Mouse (Mus musculus): Measurements from ENCODE around the gene Kremen2. TPM values are rescaled to one million over a fixed set of nuclear protein-coding genes. Genes with fewer than 3 reads are reported as not detected.

Gene Kremen2
- polyA plus RNA-seq, 1 experiment, result not detected

DNA sequence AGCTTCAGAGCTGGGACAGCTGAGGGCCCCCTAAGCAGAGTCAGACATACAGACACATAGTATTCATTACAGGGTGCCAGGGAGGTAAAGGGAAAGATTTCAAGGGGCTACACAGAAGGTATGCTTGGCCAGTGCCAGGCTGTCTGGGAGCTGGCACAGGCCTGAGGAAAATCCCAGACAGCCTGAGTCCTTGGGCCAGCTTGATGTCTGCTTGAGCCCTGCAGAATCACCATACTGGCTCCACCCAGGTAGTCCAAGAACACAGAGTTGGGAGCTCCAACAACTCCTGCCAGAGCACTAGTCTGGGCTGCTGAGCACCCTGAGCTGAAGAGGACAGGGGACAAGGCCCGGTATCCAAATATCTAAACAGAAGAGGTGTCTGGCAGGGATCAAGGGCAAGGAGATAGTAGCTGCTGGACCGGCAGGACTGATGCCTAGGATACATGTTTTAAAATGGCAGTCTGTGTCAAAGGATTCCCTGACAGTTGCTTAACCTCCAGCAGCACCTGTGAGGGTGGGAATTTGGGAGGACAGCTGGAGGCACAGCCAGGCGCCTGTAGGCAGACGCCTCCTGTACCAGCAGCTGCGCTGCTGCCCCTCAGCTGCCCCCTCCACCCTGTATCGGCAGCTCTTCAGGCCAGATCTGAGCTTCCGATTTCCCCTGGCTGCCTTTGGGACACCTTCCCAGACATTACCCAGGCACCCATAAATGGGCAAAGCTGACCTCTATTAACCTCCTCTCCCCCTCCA lies 23.1 kb downstream of the Kremen2 start, which contains the start of gene 1520401A03Rik:
TSS of gene 1520401A03Rik (minus strand) at position 408 of the 750 bp plus-strand sequence.
- TF ChIP-seq POLR2A (IDR thresholded peaks at IDR 0.05; ENCODE audit: borderline replicate concordance, low read depth, low read length) (no peak), CTCF (IDR thresholded peaks at IDR 0.05; ENCODE audit: low read depth, low read length) (no peak)
- no peak within 1 kb of the TSS for H3K4me3 ChIP-seq (ENCODE audit: insufficient read depth, low read length)
- H3K27ac ChIP-seq (ENCODE audit: insufficient read depth, low read depth, low read length), result no peak within 1 kb of the TSS
- peaks cover 18% of the 10 kb centered on the region for H3K4me1 ChIP-seq (ENCODE audit: control insufficient read depth, insufficient read depth, low read length)

DNA sequence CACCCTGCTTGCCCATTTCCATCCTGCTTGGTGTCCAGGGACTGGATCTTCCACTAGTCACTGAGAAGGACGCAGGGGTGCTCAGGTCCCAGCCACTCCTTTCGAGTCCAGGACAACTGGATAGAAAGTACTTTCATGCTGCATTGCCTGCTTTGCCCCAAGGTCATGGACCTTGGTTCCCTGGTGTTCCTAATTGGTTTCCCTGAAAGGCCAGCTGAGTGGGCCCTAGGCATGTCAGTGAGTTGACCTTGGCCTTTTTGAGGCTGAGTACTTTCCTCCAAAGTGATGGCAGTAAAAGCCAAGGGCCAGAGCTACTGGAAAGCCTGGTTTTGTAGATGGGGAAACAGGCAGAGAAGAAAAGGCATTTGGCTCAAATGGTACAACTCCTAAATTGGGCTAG lies 23.7 kb downstream of the Kremen2 start:
- TF ChIP-seq CTCF (IDR thresholded peaks at IDR 0.05; ENCODE audit: low read depth, low read length) (no peak), POLR2A (IDR thresholded peaks at IDR 0.05; ENCODE audit: borderline replicate concordance, low read depth, low read length) (no peak)
- Histone ChIP-seq H3K4me1 (ENCODE audit: control insufficient read depth, insufficient read depth, low read length) (peaks cover 14% of the 10 kb centered on the region), H3K27ac (ENCODE audit: insufficient read depth, low read depth, low read length) (no peak overlapping the region), H3K4me3 (ENCODE audit: insufficient read depth, low read length) (no peak overlapping the region)

DNA sequence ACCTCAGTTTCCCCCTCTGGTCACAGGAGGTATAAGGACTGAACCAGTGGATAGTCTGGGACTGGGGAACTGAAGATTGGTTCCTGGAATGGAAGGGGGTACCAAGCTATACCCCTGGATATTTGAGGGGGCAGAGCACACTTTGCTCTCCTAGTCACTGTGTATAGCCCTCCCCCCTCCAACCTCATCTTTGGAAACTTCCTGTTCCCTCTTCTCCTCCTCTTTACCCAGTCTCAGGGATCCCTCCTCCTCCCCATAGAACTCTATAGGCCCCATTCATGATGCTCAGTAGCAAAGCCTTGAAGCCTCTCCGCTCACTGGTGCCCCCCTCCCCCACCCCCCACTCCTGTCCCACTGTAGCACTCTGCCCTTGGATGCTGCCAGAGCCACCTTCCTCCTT lies 26.2 kb downstream of the Kremen2 start:
- TF ChIP-seq CTCF (IDR thresholded peaks at IDR 0.05; ENCODE audit: low read depth, low read length) (no peak), POLR2A (IDR thresholded peaks at IDR 0.05; ENCODE audit: borderline replicate concordance, low read depth, low read length) (no peak)
- H3K4me3 ChIP-seq (ENCODE audit: insufficient read depth, low read length), result no peak overlapping the region
- peaks cover 7% of the 10 kb centered on the region for H3K4me1 ChIP-seq (ENCODE audit: control insufficient read depth, insufficient read depth, low read length)
- no peak overlapping the region for H3K27ac ChIP-seq (ENCODE audit: insufficient read depth, low read depth, low read length)

GRCm38 (mm10) chr17:23717003-23717402 lies 28.6 kb downstream of the Kremen2 start:
- Histone ChIP-seq H3K4me1 (ENCODE audit: control insufficient read depth, insufficient read depth, low read length) (peaks cover 7% of the 10 kb centered on the region), H3K4me3 (ENCODE audit: insufficient read depth, low read length) (no peak overlapping the region), H3K27ac (ENCODE audit: insufficient read depth, low read depth, low read length) (no peak overlapping the region)
- TF ChIP-seq CTCF (IDR thresholded peaks at IDR 0.05; ENCODE audit: low read depth, low read length) (no peak), POLR2A (IDR thresholded peaks at IDR 0.05; ENCODE audit: borderline replicate concordance, low read depth, low read length) (no peak)

DNA sequence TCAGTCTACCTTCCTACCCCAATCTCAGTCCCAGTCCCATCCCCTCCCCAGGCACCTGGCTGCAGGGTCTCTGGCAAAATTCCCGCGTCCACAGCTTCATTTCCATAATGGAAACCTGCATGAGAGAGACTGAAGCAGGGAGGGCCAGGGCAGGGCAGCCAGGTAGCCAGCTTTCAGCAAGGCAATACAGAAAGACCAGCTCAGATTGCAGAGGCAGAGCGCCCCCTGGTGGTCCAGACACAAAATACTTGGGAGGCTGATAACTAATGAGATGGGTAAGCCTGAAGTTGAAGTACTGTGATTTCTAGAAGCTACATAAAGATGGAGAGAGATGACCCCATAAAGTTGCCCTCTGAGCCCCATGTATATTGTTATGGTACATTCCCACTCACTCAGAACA lies 39.4 kb downstream of the Kremen2 start:
- Histone ChIP-seq H3K27ac (ENCODE audit: insufficient read depth, low read depth, low read length) (no peak overlapping the region), H3K4me1 (ENCODE audit: control insufficient read depth, insufficient read depth, low read length) (no peaks in the 10 kb centered on the region), H3K4me3 (ENCODE audit: insufficient read depth, low read length) (no peak overlapping the region)
- peak; percentile 84 for TF ChIP-seq CTCF (IDR thresholded peaks at IDR 0.05; ENCODE audit: low read depth, low read length)
- TF ChIP-seq POLR2A (IDR thresholded peaks at IDR 0.05; ENCODE audit: borderline replicate concordance, low read depth, low read length), result no peak

DNA sequence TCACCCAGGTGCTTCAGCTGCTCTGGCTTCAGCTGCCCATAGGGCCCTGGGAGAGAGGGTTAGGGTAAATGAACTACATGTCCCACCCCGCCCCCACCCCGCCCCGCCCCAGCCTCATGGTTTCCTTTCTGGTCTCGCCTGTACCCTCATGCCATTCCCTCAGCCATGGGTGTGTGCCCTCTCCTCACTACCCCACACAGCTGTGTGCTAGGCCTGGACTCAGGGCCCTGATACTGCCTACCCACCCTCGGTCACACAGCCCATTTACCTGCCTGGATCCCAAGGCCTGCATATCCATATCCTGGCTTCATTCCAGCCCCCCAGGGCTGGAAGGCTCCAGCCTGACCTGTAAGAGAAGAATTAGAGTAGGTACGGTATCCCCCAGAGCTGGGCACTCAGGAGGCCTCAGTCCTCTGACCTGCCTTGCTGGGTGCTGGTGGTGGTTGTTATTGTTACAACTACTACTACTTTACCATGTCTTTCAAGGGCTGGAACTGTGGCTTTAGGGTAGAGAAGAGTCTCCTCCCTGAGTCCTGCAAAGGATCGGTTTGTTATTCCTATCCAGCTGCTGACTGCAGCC lies 40.0 kb downstream of the Kremen2 start:
- H3K4me1 ChIP-seq (ENCODE audit: control insufficient read depth, insufficient read depth, low read length), result no peaks in the 10 kb centered on the region
- no peak overlapping the region for H3K27ac ChIP-seq (ENCODE audit: insufficient read depth, low read depth, low read length)
- TF ChIP-seq POLR2A (IDR thresholded peaks at IDR 0.05; ENCODE audit: borderline replicate concordance, low read depth, low read length) (no peak), CTCF (IDR thresholded peaks at IDR 0.05; ENCODE audit: low read depth, low read length) (no peak)
- no peak overlapping the region for H3K4me3 ChIP-seq (ENCODE audit: insufficient read depth, low read length)

DNA sequence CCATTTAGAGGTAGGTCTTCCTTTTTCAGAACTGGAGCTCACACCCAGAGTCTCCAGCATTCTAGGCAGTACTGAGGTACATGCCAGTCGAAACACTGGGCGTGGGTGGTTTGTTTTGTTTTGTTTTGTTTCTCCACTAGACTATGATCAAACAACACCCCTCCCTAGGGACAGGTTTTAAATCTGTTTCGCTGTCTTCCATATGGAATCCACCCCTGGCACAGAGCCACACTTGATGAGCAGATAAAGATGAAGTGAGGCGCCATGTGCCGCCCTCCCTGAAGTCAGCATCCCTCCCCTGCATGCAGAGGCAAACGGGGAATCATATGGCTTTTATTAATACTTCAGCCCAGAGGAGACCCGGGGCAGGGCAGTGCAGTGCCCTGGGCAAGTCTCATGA lies 40.9 kb downstream of the Kremen2 start:
- TF ChIP-seq POLR2A (IDR thresholded peaks at IDR 0.05; ENCODE audit: borderline replicate concordance, low read depth, low read length) (no peak), CTCF (IDR thresholded peaks at IDR 0.05; ENCODE audit: low read depth, low read length) (no peak)
- Histone ChIP-seq H3K4me3 (ENCODE audit: insufficient read depth, low read length) (no peak overlapping the region), H3K4me1 (ENCODE audit: control insufficient read depth, insufficient read depth, low read length) (no peaks in the 10 kb centered on the region), H3K27ac (ENCODE audit: insufficient read depth, low read depth, low read length) (no peak overlapping the region)

DNA sequence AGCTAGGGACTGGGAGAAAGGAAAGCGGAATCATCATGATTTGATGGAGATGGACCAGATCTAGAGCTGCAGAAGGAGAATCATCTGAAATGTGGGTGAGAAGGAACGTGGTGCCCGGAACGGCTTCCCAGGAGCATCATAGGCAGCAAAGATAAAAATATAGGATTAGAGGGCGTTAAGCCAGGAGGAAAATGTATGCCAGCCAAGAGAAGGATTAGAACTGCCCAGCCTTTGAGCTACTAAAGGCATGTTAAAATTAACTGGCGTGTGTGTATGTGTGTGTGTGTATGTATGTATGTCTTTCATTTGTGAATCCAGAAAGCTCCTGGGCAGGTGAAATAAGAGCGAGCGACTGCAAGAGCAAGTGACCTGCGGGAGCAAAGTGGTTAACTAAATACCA lies 42.3 kb downstream of the Kremen2 start:
- no peak overlapping the region for H3K4me3 ChIP-seq (ENCODE audit: insufficient read depth, low read length)
- TF ChIP-seq POLR2A (IDR thresholded peaks at IDR 0.05; ENCODE audit: borderline replicate concordance, low read depth, low read length), result no peak
- TF ChIP-seq CTCF (IDR thresholded peaks at IDR 0.05; ENCODE audit: low read depth, low read length), result no peak

GRCm38 (mm10) chr17:23700079-23700478 lies 45.6 kb downstream of the Kremen2 start:
- no peak for TF ChIP-seq CTCF (IDR thresholded peaks at IDR 0.05; ENCODE audit: low read depth, low read length)
- TF ChIP-seq POLR2A (IDR thresholded peaks at IDR 0.05; ENCODE audit: borderline replicate concordance, low read depth, low read length), result no peak
- Histone ChIP-seq H3K4me3 (ENCODE audit: insufficient read depth, low read length) (peak overlapping the region; percentile 59), H3K27ac (ENCODE audit: insufficient read depth, low read depth, low read length) (no peak overlapping the region), H3K4me1 (ENCODE audit: control insufficient read depth, insufficient read depth, low read length) (no peaks in the 10 kb centered on the region)

More for the DNA sequence above, 42.3 kb downstream of the Kremen2 start:
- no peak overlapping the region for H3K27ac ChIP-seq (ENCODE audit: insufficient read depth, low read depth, low read length)
- no peaks in the 10 kb centered on the region for H3K4me1 ChIP-seq (ENCODE audit: control insufficient read depth, insufficient read depth, low read length)
